Mouse (Mus musculus): ENCODE measurements around the gene Ydjc. TPM values are rescaled to one million over a fixed set of nuclear protein-coding genes. Genes with fewer than 3 reads are reported as not detected.

Ydjc gene
- polyA plus RNA-seq, 1 experiment, result 15.3 TPM

DNA sequence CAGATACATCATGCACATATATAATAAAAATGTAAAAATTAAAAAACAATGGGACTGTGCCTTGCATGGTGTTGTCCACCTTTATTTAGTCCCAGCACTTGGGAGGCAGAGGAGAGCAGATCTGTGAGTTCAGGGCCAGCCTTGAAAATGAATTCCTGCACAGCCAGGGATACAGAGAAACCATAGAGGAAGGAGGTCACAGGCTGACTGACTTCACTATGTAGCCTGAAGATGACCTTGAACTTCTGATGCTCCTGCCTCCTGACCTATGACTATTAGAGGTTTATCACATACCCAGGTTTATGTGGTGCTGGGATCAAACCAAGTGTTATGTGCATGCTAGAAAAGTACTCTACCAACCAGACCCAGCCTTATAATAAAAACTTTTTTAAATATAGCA lies 41.1 kb downstream of the Ydjc start:
- Histone ChIP-seq H3K27ac (ENCODE audit: insufficient read depth, low read length) (no peak overlapping the region), H3K4me3 (replicated peaks; ENCODE audit: insufficient read depth, low read depth, low read length) (no peak overlapping the region), H3K27me3 (ENCODE audit: control insufficient read depth, insufficient read depth, low read length) (no peaks in the 10 kb centered on the region), H3K4me1 (ENCODE audit: control insufficient read depth, insufficient read depth, low read length) (no peaks in the 10 kb centered on the region; the same call in 1 of the 2 replicates)
- no peak for DNase-seq
- TF ChIP-seq CTCF (IDR thresholded peaks at IDR 0.05; ENCODE audit: borderline replicate concordance, insufficient read depth, low read depth, low read length) (no peak), POLR2A (IDR thresholded peaks at IDR 0.05; ENCODE audit: borderline replicate concordance, insufficient read depth, low read length) (no peak)

DNA sequence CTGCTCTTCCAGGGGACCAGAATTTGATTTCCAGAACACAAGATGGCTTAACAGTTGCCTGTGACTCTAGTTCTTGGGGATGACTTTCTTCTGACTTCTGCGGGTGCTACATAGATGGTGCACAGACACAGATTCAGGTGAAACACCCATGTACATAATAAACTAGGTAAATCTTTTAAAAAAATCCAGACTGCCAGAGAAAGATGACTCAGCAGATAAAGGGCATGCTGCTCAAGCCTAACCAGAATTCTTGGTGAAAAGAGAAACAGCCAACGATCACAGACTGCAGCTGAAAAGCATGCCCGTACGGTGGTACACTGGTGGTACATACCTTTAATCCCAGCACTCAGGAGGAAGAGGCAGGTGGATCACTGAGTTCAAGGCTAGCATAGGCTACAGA lies 49.4 kb downstream of the Ydjc start:
- no peaks in the 10 kb centered on the region; the same call in 1 of the 2 replicates for H3K4me1 ChIP-seq (ENCODE audit: control insufficient read depth, insufficient read depth, low read length)
- H3K27ac ChIP-seq (ENCODE audit: insufficient read depth, low read length), result no peak overlapping the region
- no peaks in the 10 kb centered on the region for H3K27me3 ChIP-seq (ENCODE audit: control insufficient read depth, insufficient read depth, low read length)
- no peak overlapping the region for H3K4me3 ChIP-seq (replicated peaks; ENCODE audit: insufficient read depth, low read depth, low read length)
- TF ChIP-seq POLR2A (IDR thresholded peaks at IDR 0.05; ENCODE audit: borderline replicate concordance, insufficient read depth, low read length), result no peak
- TF ChIP-seq CTCF (IDR thresholded peaks at IDR 0.05; ENCODE audit: borderline replicate concordance, insufficient read depth, low read depth, low read length), result no peak
- WGBS, result 83% methylated on average over 4 of the region's 4 CpGs
- no peak for DNase-seq

DNA sequence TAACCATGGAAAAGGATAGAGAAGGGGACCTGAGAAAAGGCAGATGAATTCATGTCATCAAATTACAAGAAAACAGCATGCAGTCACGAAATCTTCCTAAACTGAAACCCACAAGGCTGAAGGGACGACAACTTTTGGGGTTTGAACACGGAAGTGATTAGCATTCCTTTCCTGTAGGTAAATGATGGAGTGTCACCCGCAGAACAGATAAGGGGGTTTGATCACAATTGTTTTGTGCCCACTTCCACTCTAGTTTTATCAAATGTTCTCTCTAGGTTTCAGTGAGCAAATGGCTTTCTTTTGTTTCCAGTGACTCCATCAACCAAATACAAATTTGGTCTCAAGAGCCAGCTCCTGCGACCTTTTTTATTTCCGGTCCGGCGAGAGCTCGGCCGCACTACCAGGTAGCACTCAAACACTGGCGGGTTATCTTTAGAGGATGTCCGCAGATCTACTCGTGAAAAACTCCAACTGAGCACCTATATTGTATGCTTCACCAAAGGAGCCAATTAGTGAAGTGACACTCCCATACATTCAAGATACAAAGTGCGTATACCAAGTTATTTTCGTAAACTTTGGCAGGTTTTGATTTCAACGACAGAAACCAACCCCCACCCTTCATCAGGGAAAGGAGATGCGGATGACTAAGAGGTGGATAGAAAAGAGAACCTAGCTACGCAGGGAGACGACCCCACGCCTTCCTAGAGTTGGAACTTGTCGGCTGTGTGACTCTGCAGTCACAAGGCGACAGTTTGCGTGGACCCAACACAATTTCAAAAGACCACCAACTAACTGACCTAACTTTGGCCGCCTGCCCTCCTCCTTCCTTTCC lies 55.9 kb downstream of the Ydjc start:
- Histone ChIP-seq H3K4me3 (replicated peaks; ENCODE audit: insufficient read depth, low read depth, low read length) (peak overlapping the region; percentile 99), H3K27ac (ENCODE audit: insufficient read depth, low read length) (peak overlapping the region; percentile 62; the same call in 1 of the 2 replicates), H3K4me1 (ENCODE audit: control insufficient read depth, insufficient read depth, low read length) (no peaks in the 10 kb centered on the region; the same call in 1 of the 2 replicates), H3K27me3 (ENCODE audit: control insufficient read depth, insufficient read depth, low read length) (no peaks in the 10 kb centered on the region)
- TF ChIP-seq POLR2A (IDR thresholded peaks at IDR 0.05; ENCODE audit: borderline replicate concordance, insufficient read depth, low read length), result no peak
- TF ChIP-seq CTCF (IDR thresholded peaks at IDR 0.05; ENCODE audit: borderline replicate concordance, insufficient read depth, low read depth, low read length), result no peak
- DNase-seq, result no peak
- WGBS, result 6% methylated on average over 24 of the region's 24 CpGs

DNA sequence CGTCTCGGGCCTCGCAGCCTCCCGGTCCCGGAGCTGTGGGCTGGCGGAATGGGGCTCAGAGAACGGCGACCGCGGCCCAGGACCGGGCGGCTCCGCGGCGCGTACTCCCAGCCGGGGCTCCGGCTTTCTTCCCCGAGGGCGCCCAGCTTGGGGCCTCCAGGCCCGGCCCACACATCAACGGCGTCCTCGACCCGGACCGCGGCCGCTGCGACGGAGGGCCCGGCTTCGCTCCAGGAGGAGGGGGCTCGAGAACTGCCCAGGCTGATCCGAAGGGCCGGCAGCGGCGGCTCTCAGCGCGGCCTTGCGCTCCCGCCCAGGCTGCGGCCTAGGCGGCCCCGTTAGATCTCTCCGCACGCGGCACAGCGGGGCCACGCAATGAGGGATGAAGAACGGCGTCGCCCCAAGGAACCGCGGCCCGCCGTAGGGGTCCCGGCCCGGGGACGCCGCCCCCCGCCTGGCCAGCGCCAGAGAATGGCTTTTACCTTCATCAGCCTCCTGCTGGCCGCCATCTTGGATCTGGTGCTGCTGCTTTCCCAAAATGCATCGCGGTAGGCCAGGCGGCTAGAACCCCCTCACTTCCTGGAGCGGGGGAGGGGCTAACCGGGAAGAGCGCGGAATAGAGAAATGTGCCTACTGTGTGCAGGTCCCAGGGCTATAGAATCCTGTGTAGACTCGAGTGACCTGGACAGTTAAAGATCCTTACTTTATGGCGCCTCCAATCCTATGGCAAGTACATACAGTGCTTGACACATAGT lies 56.7 kb downstream of the Ydjc start:
- H3K27ac ChIP-seq (ENCODE audit: insufficient read depth, low read length), result peak overlapping the region; percentile 62
- under 1% methylated on average over 72 of the region's 72 CpGs for WGBS
- no peaks in the 10 kb centered on the region; the same call in 1 of the 2 replicates for H3K4me1 ChIP-seq (ENCODE audit: control insufficient read depth, insufficient read depth, low read length)
- peak; percentile 87 to 88 for DNase-seq
- TF ChIP-seq CTCF (IDR thresholded peaks at IDR 0.05; ENCODE audit: borderline replicate concordance, insufficient read depth, low read depth, low read length) (no peak), POLR2A (IDR thresholded peaks at IDR 0.05; ENCODE audit: borderline replicate concordance, insufficient read depth, low read length) (peak; percentile 54; the same call in 1 of the 2 replicates)
- no peaks in the 10 kb centered on the region for H3K27me3 ChIP-seq (ENCODE audit: control insufficient read depth, insufficient read depth, low read length)
- peak overlapping the region; percentile 99 for H3K4me3 ChIP-seq (replicated peaks; ENCODE audit: insufficient read depth, low read depth, low read length)

DNA sequence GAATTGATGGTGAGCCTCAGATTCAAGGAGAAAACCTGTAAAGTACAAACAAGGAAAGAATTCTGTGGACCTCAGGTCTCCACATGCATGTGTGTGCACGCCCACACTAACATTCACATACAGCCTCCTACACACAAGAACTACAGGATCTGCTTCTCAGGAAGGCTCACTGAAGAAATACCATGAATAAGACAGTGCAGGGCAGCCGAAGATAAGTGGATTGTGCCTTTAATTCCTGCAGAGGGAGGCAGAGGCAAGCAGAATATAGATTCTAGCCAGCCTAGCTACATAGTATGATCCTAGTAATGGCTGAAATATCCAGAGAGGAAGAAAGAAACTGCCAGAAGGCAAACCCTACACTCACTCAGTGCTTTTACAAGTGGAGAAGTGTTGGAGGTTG lies 57.6 kb downstream of the Ydjc start:
- no peaks in the 10 kb centered on the region for H3K27me3 ChIP-seq (ENCODE audit: control insufficient read depth, insufficient read depth, low read length)
- H3K4me1 ChIP-seq (ENCODE audit: control insufficient read depth, insufficient read depth, low read length), result no peaks in the 10 kb centered on the region; the same call in 1 of the 2 replicates
- WGBS, result 55% methylated on average over 2 of the region's 2 CpGs
- DNase-seq, result no peak
- no peak overlapping the region for H3K27ac ChIP-seq (ENCODE audit: insufficient read depth, low read length)
- TF ChIP-seq CTCF (IDR thresholded peaks at IDR 0.05; ENCODE audit: borderline replicate concordance, insufficient read depth, low read depth, low read length) (no peak), POLR2A (IDR thresholded peaks at IDR 0.05; ENCODE audit: borderline replicate concordance, insufficient read depth, low read length) (no peak)
- H3K4me3 ChIP-seq (replicated peaks; ENCODE audit: insufficient read depth, low read depth, low read length), result no peak overlapping the region

DNA sequence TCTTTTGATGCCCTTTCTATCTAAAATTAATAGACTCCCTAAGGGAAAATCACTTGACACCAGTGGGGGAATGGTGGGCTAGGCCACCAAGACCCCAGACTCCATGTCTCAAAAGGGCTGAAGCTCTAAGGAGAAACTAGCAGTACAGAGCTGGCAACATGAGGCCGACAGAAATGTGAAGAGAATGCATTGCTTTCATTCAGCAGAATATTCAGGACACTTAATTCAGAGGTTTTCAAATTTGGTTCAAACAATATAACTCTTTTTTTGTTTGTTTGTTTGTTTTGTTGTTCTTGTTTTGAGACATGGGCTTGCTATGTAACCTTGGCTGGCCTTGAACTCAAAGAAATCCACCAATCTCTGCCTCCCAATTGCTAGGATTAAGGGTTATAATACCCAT lies 58.1 kb downstream of the Ydjc start, which contains the start of gene Ube2l3:
Gene Ube2l3, minus strand, starts transcription at position 101 of the 400 bp plus-strand sequence.
- no peak for DNase-seq
- TF ChIP-seq POLR2A (IDR thresholded peaks at IDR 0.05; ENCODE audit: borderline replicate concordance, insufficient read depth, low read length) (no peak), CTCF (IDR thresholded peaks at IDR 0.05; ENCODE audit: borderline replicate concordance, insufficient read depth, low read depth, low read length) (no peak)
- Histone ChIP-seq H3K27me3 (ENCODE audit: control insufficient read depth, insufficient read depth, low read length) (no peaks in the 10 kb centered on the region), H3K27ac (ENCODE audit: insufficient read depth, low read length) (no peak within 1 kb of the TSS), H3K4me3 (replicated peaks; ENCODE audit: insufficient read depth, low read depth, low read length) (peak within 1 kb of the TSS; percentile 99), H3K4me1 (ENCODE audit: control insufficient read depth, insufficient read depth, low read length) (no peaks in the 10 kb centered on the region; the same call in 1 of the 2 replicates)
- WGBS, result 93% methylated on average over 1 of the region's 1 CpGs

DNA sequence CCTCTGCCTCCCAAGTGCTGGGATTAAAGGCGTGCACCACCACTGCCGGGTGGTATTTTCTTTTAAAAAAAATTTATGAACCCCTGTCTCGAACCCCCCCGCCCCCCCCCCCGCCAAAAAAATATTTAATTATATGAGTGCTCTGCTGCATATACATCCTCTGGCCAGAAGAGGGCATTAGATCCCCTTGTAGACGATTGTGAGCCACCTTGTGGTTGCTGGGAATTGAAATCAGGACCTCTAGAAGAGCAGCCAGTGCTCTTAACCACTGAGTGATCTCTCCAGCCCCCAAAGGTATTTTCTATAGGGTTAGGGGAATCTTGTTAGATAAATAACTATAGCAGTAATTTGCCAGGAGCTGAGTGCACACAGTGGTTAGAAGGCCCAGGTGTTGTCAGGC lies 60.6 kb downstream of the Ydjc start:
- TF ChIP-seq CTCF (IDR thresholded peaks at IDR 0.05; ENCODE audit: borderline replicate concordance, insufficient read depth, low read depth, low read length) (peak; percentile 41; the same call in 1 of the 2 replicates), POLR2A (IDR thresholded peaks at IDR 0.05; ENCODE audit: borderline replicate concordance, insufficient read depth, low read length) (no peak)
- peak; percentile 27 to 36 for DNase-seq
- WGBS, result 2% methylated on average over 6 of the region's 6 CpGs

More for the DNA sequence above, 60.6 kb downstream of the Ydjc start:
- Histone ChIP-seq H3K27me3 (ENCODE audit: control insufficient read depth, insufficient read depth, low read length) (no peaks in the 10 kb centered on the region), H3K4me3 (replicated peaks; ENCODE audit: insufficient read depth, low read depth, low read length) (no peak overlapping the region), H3K4me1 (ENCODE audit: control insufficient read depth, insufficient read depth, low read length) (no peaks in the 10 kb centered on the region), H3K27ac (ENCODE audit: insufficient read depth, low read length) (no peak overlapping the region)

Measured in cerebellum, adult 2 months (tissue).